Mouse (Mus musculus) G1E (cell line): ENCODE data around the gene Tdrd9.

Experiments used
- CTCF ChIP-seq: IDR thresholded peaks from 2 replicates; pipeline ENCODE4 v1.5.1; 2012; ENCODE audit warnings: low read depth, low read length, inconsistent platforms, mixed read lengths
- TAL1 ChIP-seq: conservative IDR thresholded peaks from 2 replicates; pipeline ENCODE4 v1.6.1; 2012; ENCODE audit warnings: low read depth, low read length, inconsistent platforms, mixed read lengths

- TF ChIP-seq TAL1 (no peak), CTCF (no peak)
Observed at GRCm38 (mm10) chr12:111992626-111993025, 21.3 kb downstream of the Tdrd9 start.
